Mouse (Mus musculus): ENCODE measurements at regions not wholly inside any gene's neighbourhood (a gene's known extent, or its start where the extent isn't known, plus 50 kb on each side); places are given as distances from the start of the nearest gene placed in this dataset.

DNA sequence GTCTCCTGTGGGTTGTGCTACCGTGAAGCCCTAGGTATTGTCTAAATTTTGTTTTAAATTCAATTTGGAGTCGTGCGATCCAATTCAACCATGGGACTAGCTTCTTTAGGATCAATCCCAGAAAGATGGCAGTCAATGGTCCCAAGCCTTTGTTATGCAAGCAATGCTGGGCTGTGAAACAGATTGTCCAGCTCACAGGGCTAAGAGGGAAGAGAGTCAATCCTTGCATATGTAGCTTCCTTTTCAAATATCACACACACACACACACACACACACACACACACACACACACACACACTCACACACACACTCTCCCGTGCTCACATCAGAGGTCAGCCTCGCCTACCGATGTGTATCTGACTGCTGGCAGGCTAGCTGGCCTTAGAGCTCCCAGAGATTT is 373.8 kb upstream of the Gm10131 start:
- 93% methylated on average over 6 of the region's 6 CpGs for WGBS
- no peak for TF ChIP-seq CTCF (IDR thresholded peaks at IDR 0.05; ENCODE audit: insufficient read depth, low read depth, low read length)
- TF ChIP-seq POLR2A (IDR thresholded peaks at IDR 0.05; ENCODE audit: insufficient read depth, low read depth, low read length) = no peak
- H3K4me1 ChIP-seq (ENCODE audit: control insufficient read depth, insufficient read depth, low read length) = peaks cover 6% of the 10 kb centered on the region

DNA sequence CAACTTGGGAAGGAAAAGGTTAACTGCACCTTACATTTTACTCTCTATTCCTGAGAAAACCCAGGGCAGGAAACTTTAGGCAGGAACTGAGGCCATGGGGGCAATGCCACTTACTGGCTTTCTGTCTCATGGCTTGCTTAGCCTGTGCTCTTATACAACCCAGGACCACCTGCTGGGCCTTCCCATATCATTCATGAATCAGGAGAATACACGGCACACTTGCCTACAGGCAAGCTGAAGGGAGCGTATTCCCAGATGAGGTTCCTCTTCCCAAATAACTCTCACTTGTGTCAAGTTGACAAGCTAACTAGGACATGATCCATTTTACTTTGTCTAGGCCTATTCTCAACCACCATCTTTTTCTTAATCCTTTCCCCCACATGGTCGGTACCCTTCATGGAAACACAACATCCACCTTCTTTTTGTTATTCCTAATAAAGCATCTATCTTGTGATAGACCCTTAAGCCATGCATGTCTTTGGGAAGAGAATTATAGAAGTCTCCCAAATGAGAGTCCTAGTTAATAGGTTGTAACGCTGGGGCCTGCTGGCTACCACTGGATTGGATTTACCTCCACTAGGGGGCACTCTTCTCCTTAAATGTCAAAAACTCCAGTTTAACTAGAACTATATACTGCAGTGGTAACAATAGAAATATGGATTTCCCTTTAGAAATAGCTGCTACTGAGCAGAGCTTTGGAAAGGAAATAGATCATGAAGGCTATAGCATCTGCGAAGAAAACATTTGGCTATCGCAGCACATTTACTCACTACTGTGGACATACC is 373.2 kb upstream of the Gm10131 start:
- TF ChIP-seq POLR2A (IDR thresholded peaks at IDR 0.05; ENCODE audit: insufficient read depth, low read depth, low read length) (no peak), CTCF (IDR thresholded peaks at IDR 0.05; ENCODE audit: insufficient read depth, low read depth, low read length) (no peak)
- Histone ChIP-seq H3K4me1 (ENCODE audit: control insufficient read depth, insufficient read depth, low read length) (peaks cover 6% of the 10 kb centered on the region), H3K4me3 (ENCODE audit: insufficient read depth, low read depth, low read length) (no peak overlapping the region), H3K27ac (ENCODE audit: insufficient read depth, low read depth, low read length) (no peak overlapping the region)
- WGBS = 79% methylated on average over 6 of the region's 6 CpGs

More for the DNA sequence above, 373.8 kb upstream of the Gm10131 start:
- Histone ChIP-seq H3K4me3 (ENCODE audit: insufficient read depth, low read depth, low read length) (no peak overlapping the region), H3K27ac (ENCODE audit: insufficient read depth, low read depth, low read length) (no peak overlapping the region)

DNA sequence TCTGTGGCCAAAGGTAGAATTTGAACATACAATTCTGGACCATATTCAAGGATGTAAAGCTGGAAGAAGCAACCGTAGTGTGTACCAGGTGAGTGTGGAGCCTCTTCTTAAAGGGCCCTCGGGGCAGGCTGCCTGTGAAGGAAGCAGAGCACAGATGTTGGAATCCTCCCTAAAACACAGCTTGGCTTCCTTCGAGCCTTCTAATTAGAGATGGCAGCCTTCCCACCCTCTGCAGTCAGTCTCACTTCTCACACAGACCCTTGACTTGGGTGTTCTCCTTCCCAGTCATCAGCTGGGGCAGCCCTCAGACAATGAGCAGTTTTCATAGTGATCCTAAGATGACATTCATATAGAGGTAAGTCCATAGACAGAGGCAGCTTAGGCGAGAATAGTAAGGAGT is 371.7 kb upstream of the Gm10131 start:
- 36% methylated on average over 4 of the region's 4 CpGs for WGBS
- H3K4me1 ChIP-seq (ENCODE audit: control insufficient read depth, insufficient read depth, low read length) = peaks cover 6% of the 10 kb centered on the region
- TF ChIP-seq POLR2A (IDR thresholded peaks at IDR 0.05; ENCODE audit: insufficient read depth, low read depth, low read length) = no peak
- TF ChIP-seq CTCF (IDR thresholded peaks at IDR 0.05; ENCODE audit: insufficient read depth, low read depth, low read length) = no peak

DNA sequence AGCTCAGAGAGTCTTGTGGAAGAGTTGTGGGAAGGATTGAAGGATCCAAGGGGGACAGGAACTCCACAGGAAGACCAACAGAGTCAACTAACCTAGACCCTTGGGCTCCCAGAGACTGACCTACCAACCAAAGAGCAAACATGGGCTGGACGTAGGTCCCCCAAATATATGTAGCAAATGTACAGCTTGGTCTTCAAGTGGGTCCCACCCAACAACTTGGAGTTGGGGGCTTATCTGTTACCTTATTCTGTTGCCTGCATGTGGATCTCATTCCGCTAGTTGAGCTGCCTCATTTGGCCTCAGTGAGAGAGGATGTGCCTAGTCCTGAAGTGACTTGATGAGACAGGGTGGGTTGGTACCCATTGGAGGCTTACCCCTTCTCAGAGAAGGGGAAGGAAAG is 371.1 kb upstream of the Gm10131 start:
- Histone ChIP-seq H3K4me1 (ENCODE audit: control insufficient read depth, insufficient read depth, low read length) (peaks cover 6% of the 10 kb centered on the region), H3K27ac (ENCODE audit: insufficient read depth, low read depth, low read length) (no peak overlapping the region), H3K4me3 (ENCODE audit: insufficient read depth, low read depth, low read length) (no peak overlapping the region)
- WGBS = 97% methylated on average over 2 of the region's 2 CpGs
- no peak for TF ChIP-seq CTCF (IDR thresholded peaks at IDR 0.05; ENCODE audit: insufficient read depth, low read depth, low read length)

More for the DNA sequence above, 371.7 kb upstream of the Gm10131 start:
- Histone ChIP-seq H3K27ac (ENCODE audit: insufficient read depth, low read depth, low read length) (no peak overlapping the region), H3K4me3 (ENCODE audit: insufficient read depth, low read depth, low read length) (no peak overlapping the region)

DNA sequence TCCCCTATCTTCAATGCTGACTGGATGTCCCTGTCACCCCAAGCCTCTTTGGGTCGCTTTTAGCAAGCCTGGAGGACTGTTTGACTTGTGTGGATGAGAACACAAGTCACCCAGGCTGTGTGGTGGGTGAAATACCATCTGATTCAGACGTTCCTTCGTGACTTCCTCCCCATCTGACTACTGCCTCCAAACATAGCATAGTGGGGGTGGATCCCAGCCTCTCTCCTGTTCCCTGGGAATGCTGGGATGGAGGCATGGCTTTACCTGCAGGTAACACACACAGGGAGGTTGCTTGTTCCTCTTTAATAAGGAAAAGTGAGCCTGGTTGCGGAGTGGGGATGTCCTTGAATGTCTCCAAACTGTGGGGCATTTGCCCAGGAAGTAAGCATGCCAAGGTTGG is 369.0 kb upstream of the Gm10131 start:
- H3K4me3 ChIP-seq (ENCODE audit: insufficient read depth, low read depth, low read length) = no peak overlapping the region
- TF ChIP-seq POLR2A (IDR thresholded peaks at IDR 0.05; ENCODE audit: insufficient read depth, low read depth, low read length) (no peak), CTCF (IDR thresholded peaks at IDR 0.05; ENCODE audit: insufficient read depth, low read depth, low read length) (no peak)

DNA sequence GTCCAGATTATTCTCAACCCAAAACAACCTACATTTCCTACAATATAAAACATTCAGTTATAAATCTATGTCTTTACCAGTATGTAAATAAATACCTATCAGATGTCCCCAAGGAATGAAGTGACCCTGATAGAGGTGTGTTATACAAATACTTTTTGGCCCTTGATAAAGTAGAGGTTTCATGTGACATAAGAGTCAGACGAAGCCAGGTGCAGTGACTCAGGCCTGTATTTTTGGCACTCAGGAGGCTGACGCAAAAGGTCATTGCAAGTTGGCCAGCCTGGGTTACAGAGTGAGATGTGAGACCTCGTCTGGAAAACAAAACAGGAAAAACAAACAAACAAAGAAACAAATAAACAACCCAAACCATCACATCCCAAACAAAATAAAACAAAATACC is 367.4 kb upstream of the Gm10131 start:
- Histone ChIP-seq H3K27ac (ENCODE audit: insufficient read depth, low read depth, low read length) (no peak overlapping the region), H3K4me3 (ENCODE audit: insufficient read depth, low read depth, low read length) (no peak overlapping the region), H3K4me1 (ENCODE audit: control insufficient read depth, insufficient read depth, low read length) (peaks cover 6% of the 10 kb centered on the region)
- WGBS = 80% methylated on average over 3 of the region's 3 CpGs
- TF ChIP-seq CTCF (IDR thresholded peaks at IDR 0.05; ENCODE audit: insufficient read depth, low read depth, low read length) = no peak

More for the DNA sequence above, 369.0 kb upstream of the Gm10131 start:
- H3K27ac ChIP-seq (ENCODE audit: insufficient read depth, low read depth, low read length) = no peak overlapping the region
- peaks cover 6% of the 10 kb centered on the region for H3K4me1 ChIP-seq (ENCODE audit: control insufficient read depth, insufficient read depth, low read length)
- 65% methylated on average over 4 of the region's 4 CpGs for WGBS

DNA sequence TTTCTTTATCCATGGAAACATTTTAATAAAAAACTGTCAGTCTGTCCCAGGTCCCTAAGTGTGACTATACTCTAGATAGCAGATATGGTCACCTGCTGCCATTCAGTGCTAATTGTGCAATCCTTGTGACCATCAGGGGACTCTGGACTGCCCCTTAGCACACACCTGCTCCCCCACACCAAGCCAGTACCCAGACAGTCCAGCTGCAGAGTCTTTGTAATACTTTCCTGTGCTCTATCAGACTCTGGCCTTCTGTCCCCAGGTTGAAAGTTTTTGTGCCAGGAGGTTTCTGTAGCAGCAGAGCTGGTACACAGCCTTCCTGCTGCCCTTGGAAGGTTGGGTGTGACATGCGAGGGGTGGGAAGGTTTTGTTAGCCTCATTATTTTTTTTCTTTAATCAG is 366.9 kb upstream of the Gm10131 start:
- Histone ChIP-seq H3K4me1 (ENCODE audit: control insufficient read depth, insufficient read depth, low read length) (peaks cover 6% of the 10 kb centered on the region), H3K4me3 (ENCODE audit: insufficient read depth, low read depth, low read length) (no peak overlapping the region), H3K27ac (ENCODE audit: insufficient read depth, low read depth, low read length) (no peak overlapping the region)
- TF ChIP-seq CTCF (IDR thresholded peaks at IDR 0.05; ENCODE audit: insufficient read depth, low read depth, low read length) = no peak
- WGBS = 88% methylated on average over 1 of the region's 1 CpGs

DNA sequence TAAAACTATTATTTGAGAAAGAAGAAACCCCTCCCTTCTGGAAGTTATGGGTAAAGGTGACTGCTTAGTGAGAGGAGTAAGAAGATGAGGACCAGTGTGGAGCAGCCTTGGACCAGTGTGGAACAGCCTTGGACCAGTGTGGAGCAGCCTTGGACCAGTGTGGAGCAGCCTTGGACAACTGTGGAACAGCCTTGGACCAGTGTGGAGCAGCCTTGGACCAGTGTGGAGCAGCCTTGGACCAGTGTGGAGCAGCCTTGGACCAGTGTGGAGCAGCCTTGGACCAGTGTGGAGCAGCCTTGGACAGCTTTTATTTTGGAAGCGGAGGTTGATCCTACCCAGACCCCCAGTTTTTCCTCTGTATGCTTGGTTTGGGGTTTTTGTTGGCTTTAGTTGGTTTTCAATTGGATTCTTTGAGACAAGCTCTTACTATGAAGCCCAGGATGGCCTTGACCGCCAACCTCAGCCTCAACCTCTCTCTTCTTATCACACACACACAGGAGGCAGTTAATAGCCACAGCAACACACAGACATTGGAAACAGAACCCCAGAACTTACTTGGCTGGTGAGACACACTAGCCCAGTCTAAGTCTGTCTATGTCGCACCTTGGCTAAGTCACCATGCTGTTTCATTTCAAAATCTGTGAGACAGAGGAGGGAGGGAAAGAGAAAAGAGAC is 364.7 kb upstream of the Gm10131 start:
- WGBS = 97% methylated on average over 3 of the region's 3 CpGs
- H3K4me3 ChIP-seq (ENCODE audit: insufficient read depth, low read depth, low read length) = no peak overlapping the region
- H3K4me1 ChIP-seq (ENCODE audit: control insufficient read depth, insufficient read depth, low read length) = peaks cover 9% of the 10 kb centered on the region; the same call in 1 of the 2 replicates
- no peak overlapping the region for H3K27ac ChIP-seq (ENCODE audit: insufficient read depth, low read depth, low read length)
- TF ChIP-seq CTCF (IDR thresholded peaks at IDR 0.05; ENCODE audit: insufficient read depth, low read depth, low read length) (no peak), POLR2A (IDR thresholded peaks at IDR 0.05; ENCODE audit: insufficient read depth, low read depth, low read length) (no peak)

DNA sequence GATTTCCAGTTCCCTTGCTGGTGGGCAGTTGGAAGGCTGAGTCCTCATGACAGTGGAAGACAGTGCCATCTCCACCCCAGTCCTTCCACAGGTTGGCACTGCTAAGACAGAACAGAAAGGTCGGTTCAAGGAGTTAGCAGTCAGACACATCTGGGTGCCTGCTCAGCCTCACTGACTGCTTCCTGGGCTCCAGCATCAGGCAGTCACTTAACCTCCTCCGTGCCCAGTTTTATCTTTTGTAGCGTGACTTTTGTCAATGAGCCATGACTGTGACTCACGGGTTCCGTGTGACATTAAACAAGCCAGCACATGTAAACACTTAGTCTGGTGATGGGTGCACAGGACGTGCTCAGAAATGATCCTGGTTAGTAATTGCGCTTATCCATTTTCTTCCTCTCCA is 363.1 kb upstream of the Gm10131 start:
- peaks cover 5% of the 10 kb centered on the region; the same call in 1 of the 2 replicates for H3K4me1 ChIP-seq (ENCODE audit: control insufficient read depth, insufficient read depth, low read length)
- no peak overlapping the region for H3K4me3 ChIP-seq (ENCODE audit: insufficient read depth, low read depth, low read length)
- WGBS = 68% methylated on average over 7 of the region's 7 CpGs
- no peak overlapping the region for H3K27ac ChIP-seq (ENCODE audit: insufficient read depth, low read depth, low read length)
- TF ChIP-seq CTCF (IDR thresholded peaks at IDR 0.05; ENCODE audit: insufficient read depth, low read depth, low read length) (no peak), POLR2A (IDR thresholded peaks at IDR 0.05; ENCODE audit: insufficient read depth, low read depth, low read length) (no peak)
